Mouse (Mus musculus) layer of hippocampus, postnatal 25 days (tissue): ENCODE data around the gene Mecom. TPM values are rescaled to one million over a fixed set of nuclear protein-coding genes. Genes with fewer than 3 reads are reported as not detected.

ENCODE experiments used
- DNase-seq, 2 experiments: peaks; one replicate each; pipeline ENCODE4 v3.0.0; 2022; ENCODE audit warnings: mixed read lengths in 2 of 2, low spot score in 1 of 2; ENCODE audit errors: extremely low spot score in 1 of 2
- total RNA-seq, 2 experiments: library from RNA; stranded (reverse); gene quantifications; 2 replicates each; pipeline ENCODE4 v1.2.3; 2021

Mecom gene
- total RNA-seq, 2 experiments from 2014 or later = 2.8 to 3.9 TPM

DNA sequence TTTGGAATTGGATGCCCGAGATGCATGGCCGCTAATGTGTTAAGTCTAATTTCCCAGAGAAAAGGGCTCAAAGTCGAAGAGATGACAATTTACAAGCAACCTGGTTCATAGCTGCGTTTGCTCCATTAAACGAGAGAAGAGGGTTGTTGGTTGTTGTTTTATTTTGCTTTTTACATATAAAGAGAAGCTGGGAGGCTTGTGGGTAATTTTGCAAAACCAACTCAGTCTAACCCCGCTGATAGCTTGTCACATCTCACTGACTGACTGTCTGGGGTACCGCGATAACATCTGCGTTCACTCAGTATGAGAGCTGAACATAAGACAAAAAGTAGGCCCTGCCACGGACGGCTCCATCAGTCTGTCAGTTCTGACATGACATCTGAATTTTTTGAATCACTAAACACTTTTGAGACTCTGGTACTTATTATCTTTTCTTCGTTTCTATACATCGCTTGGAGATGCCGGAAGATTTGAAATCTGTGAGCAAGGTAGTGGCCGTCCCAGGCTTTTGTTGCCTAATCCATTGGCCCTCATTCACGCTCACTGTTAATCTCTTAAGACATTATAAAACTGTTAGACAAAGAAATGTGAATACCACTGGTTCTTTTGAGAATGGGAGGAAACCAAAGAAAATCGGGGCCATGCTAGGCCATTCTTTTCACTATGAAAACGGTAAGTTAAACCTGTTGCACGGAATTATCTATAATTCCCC lies 327.0 kb downstream of the Mecom start:
- DNase-seq = no peak

DNA sequence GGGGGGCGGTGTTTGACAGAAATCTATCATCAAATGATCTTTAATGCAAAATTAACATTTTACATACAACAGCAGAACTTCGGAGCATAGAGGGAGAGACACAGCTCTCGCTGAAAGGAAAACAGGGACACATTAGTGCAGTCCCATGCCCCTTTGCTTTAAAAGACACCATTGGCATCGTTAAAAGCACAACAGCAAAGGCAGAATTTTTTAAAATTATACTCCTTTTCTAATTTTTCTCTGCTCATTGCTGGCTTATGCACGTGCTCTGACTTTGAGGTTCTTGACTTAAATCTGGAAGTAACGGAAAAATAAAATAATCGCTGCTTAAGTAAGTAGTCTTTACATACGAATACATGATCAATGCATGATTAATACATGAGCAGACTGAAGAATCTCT lies 327.9 kb downstream of the Mecom start:
- DNase-seq = no peak

DNA sequence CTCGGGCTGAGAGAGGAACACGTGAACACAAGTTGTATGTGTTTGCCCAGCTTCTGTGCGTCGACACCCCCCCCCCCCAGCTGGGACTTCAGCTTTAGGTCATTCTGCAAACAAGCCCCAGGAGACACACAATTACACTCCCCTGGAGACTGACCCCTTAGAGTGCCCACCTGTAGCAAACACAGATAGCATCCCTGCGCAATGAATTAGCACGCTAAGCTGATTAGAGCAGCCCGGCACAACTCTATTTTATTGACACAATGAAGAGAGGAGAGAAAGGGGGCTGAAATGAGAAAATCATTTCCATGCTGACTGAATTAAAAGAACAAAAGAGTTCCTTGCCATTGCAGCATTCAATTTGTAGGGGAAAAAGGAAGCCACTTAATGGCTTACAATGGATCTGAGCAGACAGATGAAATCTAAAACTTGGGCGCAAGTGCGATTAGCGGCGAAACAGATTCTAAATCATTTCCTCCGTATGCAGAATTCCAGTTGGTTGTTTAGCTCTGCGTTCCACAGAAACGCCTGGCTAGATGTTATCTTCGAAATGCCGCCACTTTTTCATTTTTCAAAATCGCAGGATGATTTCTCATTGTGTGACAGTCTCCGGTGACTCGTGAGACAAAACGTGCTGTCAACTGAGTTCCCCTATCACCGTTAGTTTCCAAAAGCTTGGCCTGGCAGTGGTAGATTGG lies 328.5 kb downstream of the Mecom start:
- DNase-seq = no peak

DNA sequence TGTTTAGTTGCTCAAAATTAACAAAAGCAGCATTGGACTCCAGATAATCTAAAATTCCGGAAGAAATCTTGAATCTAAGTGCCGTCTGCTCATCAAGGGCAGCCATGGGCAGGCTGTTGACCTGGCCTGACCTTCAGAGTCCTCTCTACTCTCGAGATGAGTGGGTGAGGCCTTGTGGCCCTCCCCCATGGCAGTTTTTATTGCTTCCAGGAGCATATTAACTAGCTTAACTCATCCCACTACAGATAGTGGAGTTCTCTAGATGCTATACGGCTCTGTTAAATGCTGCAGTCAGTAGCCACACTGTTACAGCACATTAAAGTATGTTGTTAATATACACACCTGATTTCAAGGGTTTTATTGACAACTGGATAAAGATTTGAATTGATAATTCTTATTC lies 333.2 kb downstream of the Mecom start:
- no peak for DNase-seq

DNA sequence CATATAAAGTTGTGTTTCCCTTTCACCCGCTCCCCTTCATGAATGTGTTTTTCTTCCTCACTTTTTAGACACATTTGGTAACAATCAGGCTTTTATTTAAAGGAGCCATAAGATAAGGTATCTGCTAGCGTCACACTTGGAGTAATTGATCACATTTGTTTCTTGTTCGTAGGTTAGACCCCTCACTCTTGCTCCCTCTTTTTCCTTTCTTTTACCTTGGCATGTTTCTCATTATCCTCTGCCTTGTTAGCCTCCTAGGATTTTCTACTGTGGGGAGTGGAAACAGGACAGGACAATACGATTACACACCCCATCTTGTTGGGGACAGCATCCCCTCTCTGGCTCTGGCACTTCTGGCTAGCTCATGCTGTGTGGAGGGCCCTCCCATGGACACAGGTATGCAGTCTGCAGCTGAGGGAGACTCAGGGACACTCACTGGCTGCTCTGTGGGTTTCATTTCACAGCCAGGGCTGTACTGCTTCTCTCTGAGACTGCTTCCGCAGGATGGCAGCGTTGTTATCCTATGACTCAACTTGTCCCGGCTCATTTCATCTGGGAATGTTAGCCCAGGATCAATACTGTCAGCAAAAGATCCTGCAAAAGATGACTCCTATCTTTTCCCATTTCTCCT lies 334.2 kb downstream of the Mecom start:
- no peak for DNase-seq

DNA sequence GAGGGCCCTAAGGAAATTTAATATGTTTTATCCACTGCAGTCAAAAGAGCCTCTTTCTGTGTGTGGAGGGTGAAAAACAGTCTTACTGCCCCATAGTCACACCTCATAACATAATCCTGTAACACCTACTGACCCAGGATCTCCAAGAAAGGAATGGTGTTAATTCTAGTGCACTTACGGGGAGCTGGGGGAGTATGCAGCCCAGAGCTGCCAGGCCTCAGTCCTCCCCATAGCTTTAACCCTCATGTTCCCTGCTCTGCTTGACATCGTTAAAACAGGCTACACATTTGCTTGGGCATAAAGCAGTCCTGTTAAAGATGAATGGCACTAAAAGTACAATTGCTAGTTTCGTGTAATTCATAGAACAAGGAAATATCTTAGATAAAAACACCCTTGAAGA lies 335.0 kb downstream of the Mecom start:
- no peak for DNase-seq

DNA sequence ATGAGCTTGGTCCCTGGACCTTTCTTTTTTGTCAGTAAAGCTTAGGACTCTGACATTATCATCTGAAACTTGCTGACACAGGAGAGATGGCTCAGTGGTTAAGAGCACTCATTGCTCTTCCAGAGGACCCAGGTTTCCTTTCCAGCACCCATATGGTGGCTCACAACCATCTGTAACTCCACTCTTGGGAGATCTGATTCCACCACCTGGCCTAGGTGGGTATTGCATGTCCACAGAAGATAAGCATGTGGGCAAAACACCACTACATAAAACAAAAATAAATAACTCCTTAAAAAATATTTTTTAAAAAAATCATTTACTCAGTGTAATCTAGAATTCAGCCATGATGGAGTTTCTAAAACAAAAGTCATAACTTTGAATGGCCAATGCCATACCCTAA lies 338.7 kb downstream of the Mecom start:
- DNase-seq = no peak

DNA sequence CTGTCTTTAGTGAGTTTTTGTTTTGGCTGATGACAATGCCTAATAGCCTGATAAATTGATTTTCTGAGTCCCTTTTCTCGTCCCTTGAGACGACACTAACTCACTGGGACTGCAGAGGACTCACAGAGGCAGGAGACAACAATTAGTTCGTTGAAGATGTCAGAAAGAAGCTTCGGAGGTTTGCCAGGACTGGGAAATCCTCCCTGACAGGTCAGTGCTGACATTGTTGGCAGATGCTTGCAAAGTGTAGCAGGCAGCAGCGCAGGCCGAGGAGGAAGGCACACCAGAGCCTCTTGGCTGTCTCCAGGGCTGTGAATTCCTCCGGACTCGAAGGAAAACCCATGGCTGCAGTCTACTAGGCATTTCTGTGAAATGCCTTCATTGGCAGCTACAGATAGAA lies 339.9 kb downstream of the Mecom start:
- no peak for DNase-seq

DNA sequence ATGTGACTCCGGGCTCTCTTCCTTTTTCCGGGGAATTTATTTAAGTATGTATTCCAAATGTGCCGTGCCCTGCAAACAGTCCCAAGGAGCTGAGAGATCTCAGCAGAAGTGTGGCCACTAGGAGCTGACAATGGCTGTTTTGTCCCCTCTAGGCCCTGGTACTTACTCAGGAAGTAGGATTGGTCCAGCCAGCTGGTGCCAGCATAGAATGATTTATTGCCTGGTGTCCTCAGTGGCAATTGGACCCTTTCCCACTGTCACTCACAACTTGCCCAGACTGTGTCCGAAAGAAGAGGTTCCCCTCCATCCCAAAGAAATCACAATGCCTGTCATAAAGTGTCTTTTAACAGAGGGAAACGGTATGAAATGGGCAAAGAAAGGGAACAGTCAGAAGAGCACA lies 340.4 kb downstream of the Mecom start:
- DNase-seq = no peak

DNA sequence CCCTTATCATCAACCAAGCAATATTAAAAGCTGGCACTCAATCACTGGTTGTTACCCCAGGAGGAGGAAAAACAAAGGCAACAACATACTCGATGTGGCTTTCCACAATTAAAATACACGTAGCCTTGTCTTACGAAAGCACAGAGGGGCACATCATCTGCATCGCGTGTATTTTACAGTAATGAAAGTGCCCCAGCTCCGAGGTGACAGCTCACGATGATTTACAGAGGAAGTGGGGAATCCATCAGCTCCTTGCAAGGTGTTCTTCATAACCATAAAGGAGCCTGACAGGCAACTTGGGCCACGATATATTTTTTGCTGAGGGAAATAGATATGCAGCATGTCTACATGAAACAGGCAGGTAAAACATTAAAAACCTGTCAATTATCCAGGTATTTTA lies 341.7 kb downstream of the Mecom start:
- DNase-seq = no peak

DNA sequence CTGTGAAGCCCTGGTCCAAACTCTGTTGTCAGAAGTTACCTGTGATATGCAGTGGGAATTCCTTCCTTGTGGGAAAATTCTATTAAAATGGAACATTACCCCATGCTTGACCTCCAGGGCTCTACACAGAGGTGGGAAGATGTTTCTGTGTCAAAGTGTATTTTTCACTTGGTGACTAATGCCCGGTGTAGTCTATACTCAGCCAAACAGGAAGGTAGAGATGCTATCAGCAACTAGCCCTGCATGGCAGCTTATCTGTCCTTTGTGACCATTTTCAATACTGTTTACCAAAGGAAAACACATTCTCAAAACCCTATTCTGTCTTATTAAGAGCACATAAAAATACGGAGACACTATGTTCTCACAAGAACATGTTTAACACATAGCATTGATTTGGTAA lies 344.0 kb downstream of the Mecom start:
- no peak for DNase-seq

DNA sequence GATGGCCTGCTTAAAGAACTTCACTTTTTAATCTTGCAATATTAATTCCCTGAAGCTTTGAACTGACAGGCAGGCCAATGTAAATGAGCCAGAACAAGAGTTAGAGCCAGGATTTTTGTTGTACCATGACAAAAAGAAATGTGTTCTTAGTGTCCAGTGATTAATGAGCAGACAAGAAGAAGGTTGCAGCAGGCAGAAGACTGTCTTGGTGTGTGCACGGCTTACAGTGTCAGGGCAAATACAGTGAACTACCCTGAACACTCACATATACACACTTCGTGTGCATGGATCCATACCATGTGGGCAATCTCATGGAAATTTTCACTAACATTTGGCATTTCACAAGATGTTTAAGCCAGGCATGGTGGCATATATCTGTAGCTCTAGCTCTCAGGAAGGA lies 349.0 kb downstream of the Mecom start:
- DNase-seq = no peak

DNA sequence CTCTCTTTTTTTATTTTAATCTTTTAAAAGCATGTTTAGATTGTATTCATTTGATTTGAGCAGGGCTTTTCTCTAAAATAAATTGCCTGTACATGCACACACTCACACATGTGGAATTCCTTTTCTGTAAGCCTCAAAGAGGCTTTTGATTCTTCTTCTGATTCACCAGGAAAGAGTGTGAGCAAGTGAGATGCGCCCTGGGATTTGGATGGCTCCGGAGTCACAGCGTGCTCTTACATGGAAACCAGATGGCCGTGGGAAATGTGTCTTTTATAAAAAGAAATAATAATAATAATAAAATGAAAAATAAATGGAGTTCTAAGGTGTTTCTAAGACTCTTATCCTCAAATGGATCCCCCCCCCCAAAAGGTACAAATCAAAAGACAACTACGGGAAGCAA lies 349.6 kb downstream of the Mecom start:
- DNase-seq = no peak

DNA sequence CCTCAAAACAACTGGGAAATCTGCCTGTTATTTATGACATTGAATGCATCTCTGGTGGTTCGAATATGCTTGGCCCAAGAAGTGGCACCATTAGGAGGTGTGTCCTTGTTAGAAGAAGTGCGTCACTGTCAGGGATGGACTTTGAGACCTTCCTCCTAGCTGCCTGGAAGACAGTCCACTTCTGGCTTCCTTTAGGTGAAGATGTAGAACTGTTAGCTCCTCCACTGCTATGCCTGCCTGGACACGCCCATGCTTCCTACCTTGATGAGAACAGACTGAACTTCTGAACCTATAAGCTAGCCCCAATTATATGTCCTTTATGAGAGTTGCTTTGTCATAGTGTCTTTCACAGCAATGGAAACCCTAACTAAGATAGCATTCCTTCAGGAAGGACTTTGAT lies 352.6 kb downstream of the Mecom start:
- DNase-seq = no peak

DNA sequence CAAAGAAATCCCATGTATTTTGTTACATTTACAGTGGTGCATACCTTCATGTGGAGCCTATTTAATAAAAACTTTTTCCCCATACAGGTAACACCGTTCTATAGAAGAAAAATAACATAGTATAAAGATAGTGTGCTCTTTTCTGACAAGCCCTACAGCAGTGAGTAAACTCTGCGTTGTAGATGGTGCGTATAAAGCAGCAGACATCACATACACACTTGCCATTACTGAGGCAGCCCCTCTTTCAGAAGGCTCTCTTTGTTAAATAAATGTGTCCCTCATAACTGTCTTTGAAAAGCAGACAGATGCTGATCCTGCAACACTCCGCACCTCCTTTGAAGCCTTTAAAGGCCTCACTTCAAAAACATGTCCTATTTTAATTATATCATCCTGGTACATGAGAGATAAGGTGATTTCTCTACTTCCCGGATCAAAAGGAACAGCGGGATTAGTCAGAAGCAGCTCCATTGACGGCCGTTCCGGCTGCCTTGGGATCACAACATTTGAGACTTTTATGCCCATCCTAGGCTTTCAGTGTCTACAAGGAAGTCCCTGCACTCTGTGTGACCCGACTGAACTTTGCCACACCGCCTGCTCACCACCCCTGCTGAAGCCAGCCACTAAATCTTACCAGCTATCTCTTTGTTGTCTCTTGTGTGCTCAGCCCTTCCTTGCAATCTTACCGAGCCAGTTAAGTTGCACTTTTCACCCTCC lies 355.4 kb downstream of the Mecom start:
- DNase-seq = no peak

DNA sequence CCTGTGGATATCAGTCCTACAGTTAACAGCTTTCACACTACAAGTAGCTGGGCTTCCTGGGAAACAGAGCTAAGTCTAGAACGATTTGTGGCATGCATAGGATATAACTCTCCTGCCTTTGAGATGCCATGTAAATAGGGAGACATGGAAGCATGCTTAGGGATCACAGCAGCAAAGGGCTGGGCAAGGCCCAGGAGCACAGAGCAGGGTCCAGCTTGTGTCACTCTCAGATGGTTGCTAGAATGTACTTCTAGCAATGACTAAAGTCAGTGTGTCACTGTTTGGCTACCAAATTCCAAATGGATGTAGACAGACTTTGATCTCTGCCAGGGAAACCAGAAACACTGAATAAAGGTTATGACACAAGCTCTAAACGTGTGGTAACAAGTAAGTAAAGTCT lies 358.5 kb downstream of the Mecom start:
- no peak for DNase-seq

DNA sequence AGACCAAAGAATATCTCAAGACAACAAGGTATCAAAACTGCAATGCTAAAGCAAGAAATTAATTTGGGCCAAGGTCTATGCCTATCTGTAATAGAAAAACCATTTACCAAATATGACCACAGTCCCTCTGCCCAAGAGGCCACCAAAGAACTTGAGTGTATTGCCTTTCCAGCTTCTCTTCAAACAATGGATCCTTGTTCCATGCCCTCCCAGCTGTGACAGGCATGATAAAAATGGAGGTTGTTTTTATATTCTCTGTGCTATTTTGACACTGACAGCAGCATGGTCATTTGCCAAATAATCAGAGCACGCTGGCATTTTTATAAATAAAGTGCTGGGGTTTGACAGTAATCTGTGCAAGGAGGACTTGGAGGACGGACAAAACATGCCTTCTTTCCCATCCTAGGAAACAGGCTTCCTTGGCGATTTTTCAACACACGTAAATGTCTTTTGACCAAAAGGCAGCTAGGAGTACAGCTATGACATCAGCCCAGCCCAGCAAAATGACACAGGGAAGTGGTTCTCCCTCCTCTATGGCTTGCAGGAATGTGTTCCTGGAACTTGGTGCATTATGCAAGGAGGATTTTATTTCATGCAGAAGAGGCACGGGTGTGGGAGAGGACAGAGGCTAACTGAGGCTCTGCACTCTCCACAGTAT lies 359.9 kb downstream of the Mecom start:
- DNase-seq = no peak

DNA sequence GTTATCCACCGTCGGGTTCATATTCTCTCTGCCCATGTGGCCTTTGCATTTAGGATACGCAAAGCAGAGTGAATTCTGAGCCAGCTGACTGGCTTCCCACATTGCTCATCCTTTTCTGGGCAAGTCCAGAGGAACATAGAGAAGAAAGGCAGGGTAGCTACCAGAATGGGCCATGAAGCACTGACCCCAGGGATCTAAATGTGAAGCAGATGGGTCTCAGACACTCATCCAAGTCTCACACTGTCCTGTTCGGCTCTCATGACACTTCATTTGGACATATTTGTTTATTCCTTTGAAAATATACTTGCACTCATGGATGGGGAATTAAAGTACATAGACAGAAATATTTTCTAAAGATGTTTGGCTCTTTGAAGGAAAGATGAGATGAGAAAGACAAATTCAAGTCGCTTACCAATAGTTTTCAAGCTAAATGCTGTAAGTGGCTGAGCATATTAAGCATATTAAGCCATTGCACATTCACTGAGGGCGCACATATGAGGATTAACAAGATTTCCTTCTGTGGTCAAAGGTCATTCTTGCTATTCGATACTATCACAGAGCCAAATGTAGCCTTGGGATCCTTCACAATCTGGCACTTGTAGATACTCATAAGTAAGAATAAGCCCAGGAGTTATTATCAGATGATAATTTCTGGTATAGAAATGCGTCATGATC lies 365.9 kb downstream of the Mecom start:
- DNase-seq = no peak

DNA sequence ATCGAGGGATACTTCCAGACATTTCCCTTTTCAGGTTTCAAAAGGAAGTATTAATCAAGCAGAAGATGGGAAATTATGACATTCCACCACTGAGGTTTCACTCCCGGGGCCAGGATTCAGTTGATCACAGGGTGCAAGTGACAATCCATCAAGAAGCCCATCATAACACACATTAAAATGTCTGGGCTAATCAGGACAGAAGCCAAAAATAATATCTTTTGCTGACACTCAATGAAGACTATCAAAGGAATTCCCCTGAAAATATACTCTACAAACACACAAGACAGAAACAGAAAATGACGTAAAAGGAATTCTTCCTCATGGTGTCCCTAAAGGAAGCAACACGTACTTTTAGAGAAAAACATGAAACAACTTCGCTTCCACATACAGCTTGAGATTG lies 371.2 kb downstream of the Mecom start:
- DNase-seq = no peak

DNA sequence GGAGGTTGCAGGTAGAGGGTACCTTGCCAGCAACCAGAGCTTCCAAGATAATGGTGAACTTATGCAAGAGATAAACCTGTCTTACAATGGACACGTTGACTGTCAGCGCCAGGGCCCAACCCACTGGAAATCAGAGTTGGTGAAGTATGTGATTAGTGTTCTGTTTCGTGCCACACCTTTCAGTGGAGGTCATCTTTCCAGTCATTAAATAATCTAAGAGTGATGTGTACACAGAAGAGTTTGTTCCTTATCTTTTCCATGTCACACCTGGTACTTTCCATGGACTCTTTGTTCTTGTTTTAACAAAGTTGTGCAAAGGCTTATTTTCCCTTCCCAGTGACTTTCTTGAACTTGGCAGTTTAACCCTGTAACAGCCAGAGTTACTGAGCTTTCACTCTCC lies 374.0 kb downstream of the Mecom start:
- no peak for DNase-seq
